Mouse (Mus musculus): Measurements from ENCODE around the gene Mup10.
"Not testable (repeated sequence)": the region's sequence is repeated elsewhere in the genome, so short reads cannot be mapped to it uniquely, and the experiment has no call there.

Mup10 gene

DNA sequence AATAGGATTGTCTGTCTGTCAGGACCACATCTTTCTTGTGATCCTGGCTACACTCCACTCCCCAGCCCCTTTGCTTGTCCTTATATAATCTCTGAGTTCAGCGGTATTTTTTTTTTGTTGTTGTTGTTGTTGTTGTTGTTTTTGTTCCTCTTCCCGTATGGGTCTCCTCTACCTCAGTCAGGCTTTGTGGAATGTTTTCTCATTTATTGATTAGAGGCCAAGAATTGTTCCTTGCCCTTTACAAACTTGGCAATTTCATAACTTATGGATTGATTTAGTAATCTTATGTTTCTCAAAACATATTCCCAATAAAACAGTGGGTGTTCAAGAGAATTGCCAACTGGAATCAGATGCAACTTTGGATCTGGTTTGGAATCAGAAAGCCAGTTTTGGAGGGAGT, at the start of gene Mup10:
TSS of gene Mup10 (minus strand) at position 101 of the 400 bp plus-strand sequence.
- not testable (repeated sequence) for DNase-seq (ENCODE audit: low read depth, low spot score)
